Mouse (Mus musculus): Measurements from ENCODE around the gene Ppm1j. TPM values are rescaled to one million over a fixed set of nuclear protein-coding genes. Genes with fewer than 3 reads are reported as not detected.
A peak's percentile ranks its signal among the peaks of the same experiment; 100 is the strongest.
"Not testable (repeated sequence)": the region's sequence is repeated elsewhere in the genome, so short reads cannot be mapped to it uniquely, and the experiment has no call there.

Ppm1j gene
- total and polyA plus RNA-seq, 2 experiments from 2014 or later: 67.8 to 84.0 TPM

DNA sequence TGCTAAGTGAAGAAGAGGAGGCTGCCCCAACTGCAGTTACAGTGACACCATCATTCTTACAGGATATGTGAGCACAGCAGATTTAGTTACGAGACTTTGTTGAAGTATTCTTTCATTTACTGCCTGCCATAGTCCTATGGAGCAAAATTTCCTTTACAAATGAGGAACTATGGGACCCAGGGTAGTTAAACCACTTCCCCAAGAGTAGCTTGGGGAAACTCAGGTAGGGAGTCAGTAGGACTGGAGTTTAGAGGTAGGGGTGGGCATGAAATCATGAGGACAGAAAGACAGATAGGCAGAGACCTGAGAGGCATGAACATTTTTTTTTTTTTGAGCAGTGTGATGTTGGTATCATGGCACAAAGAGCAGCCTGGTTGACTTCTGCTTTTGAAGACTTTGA, 37.0 kb upstream of the Ppm1j start:
- Histone ChIP-seq H3K27ac (ENCODE audit: low read depth) (no peak overlapping the region), H3K9ac (replicated peaks; ENCODE audit: low read depth, low read length) (no peak overlapping the region), H3K27me3 (ENCODE audit: control insufficient read depth, insufficient read depth, low read length) (no peaks in the 10 kb centered on the region), H3K36me3 (replicated peaks; ENCODE audit: control insufficient read depth, insufficient read depth, low read length) (no peaks in the 10 kb centered on the region), H3K9me3 (replicated peaks; ENCODE audit: control insufficient read depth, low read length) (no peaks in the 10 kb centered on the region), H3K4me1 (ENCODE audit: control insufficient read depth, insufficient read depth) (no peaks in the 10 kb centered on the region), H3K4me3 (ENCODE audit: low read depth, low read length) (no peak overlapping the region), H3K4me2 (ENCODE audit: low read depth, low read length) (no peak overlapping the region)
- DNase-seq (ENCODE audit: low spot score) (no peak), ATAC-seq (ENCODE audit: insufficient read depth, low read depth) (no peak)
- no peak for TF ChIP-seq EP300 (IDR thresholded peaks at IDR 0.05; ENCODE audit: low read depth)
- TF ChIP-seq CTCF (IDR thresholded peaks at IDR 0.05; ENCODE audit: low read depth): no peak
- 72% methylated on average over 1 of the region's 1 CpGs for WGBS

DNA sequence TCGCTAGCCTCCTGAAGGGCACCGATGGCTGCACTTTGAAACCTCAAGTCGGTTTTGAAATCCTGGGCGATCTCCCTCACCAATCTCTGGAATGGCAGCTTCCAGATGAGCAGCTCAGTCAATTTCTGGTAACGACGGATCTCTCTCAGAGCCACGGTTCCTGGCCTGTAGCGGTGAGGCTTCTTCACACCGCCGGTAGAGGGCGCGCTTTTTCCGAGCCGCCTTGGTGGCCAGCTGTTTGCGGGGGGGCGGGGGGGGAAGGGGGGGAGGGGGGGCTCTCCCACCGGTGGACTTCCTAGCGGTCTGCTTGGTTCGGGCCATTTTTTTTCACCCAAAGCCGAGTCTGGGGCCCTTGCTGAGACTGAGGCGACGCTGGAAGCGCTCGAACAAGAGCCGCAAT, 28.0 kb upstream of the Ppm1j start:
- not testable (repeated sequence) for H3K4me1 ChIP-seq (ENCODE audit: control insufficient read depth, insufficient read depth); H3K27ac ChIP-seq (ENCODE audit: low read depth); H3K4me3 ChIP-seq (ENCODE audit: low read depth, low read length); H3K9ac ChIP-seq (replicated peaks; ENCODE audit: low read depth, low read length); DNase-seq (ENCODE audit: low spot score); H3K9me3 ChIP-seq (replicated peaks; ENCODE audit: control insufficient read depth, low read length); H3K27me3 ChIP-seq (ENCODE audit: control insufficient read depth, insufficient read depth, low read length); H3K36me3 ChIP-seq (replicated peaks; ENCODE audit: control insufficient read depth, insufficient read depth, low read length); ATAC-seq (ENCODE audit: insufficient read depth, low read depth)
- 22% methylated on average over 23 of the region's 25 CpGs for WGBS
- TF ChIP-seq CTCF (IDR thresholded peaks at IDR 0.05; ENCODE audit: low read depth): peak; percentile 48
- peak overlapping the region; percentile 36; the same call in 1 of the 2 replicates for H3K4me2 ChIP-seq (ENCODE audit: low read depth, low read length)

- TF ChIP-seq EP300 (IDR thresholded peaks at IDR 0.05; ENCODE audit: low read depth) (no peak), CTCF (IDR thresholded peaks at IDR 0.05; ENCODE audit: low read depth) (peak; percentile 79)
- H3K4me3 ChIP-seq (ENCODE audit: low read depth, low read length): peak overlapping the region; percentile 44
- ATAC-seq (ENCODE audit: insufficient read depth, low read depth): peak; percentile 83
- no peak overlapping the region for H3K27ac ChIP-seq (ENCODE audit: low read depth)
- H3K36me3 ChIP-seq (replicated peaks; ENCODE audit: control insufficient read depth, insufficient read depth, low read length): no peaks in the 10 kb centered on the region
- H3K4me1 ChIP-seq (ENCODE audit: control insufficient read depth, insufficient read depth): no peaks in the 10 kb centered on the region
- no peaks in the 10 kb centered on the region for H3K9me3 ChIP-seq (replicated peaks; ENCODE audit: control insufficient read depth, low read length)
- peak overlapping the region; percentile 43 for H3K9ac ChIP-seq (replicated peaks; ENCODE audit: low read depth, low read length)
- peak overlapping the region; percentile 79 for H3K4me2 ChIP-seq (ENCODE audit: low read depth, low read length)
- no peaks in the 10 kb centered on the region for H3K27me3 ChIP-seq (ENCODE audit: control insufficient read depth, insufficient read depth, low read length)
- DNase-seq (ENCODE audit: low spot score): peak; percentile 70
- 1% methylated on average over 27 of the region's 27 CpGs for WGBS
Observed at GRCm38 (mm10) chr3:104758406-104758805, 22.4 kb upstream of the Ppm1j start.

GRCm38 (mm10) chr3:104758869-104759268, 22.0 kb upstream of the Ppm1j start:
- no peak for TF ChIP-seq EP300 (IDR thresholded peaks at IDR 0.05; ENCODE audit: low read depth)
- no peak for TF ChIP-seq CTCF (IDR thresholded peaks at IDR 0.05; ENCODE audit: low read depth)

GRCm38 (mm10) chr3:104762103-104762863, 18.6 kb upstream of the Ppm1j start:
- not testable (repeated sequence) for DNase-seq (ENCODE audit: low spot score); H3K36me3 ChIP-seq (replicated peaks; ENCODE audit: control insufficient read depth, insufficient read depth, low read length); ATAC-seq (ENCODE audit: insufficient read depth, low read depth); H3K27me3 ChIP-seq (ENCODE audit: control insufficient read depth, insufficient read depth, low read length); H3K4me1 ChIP-seq (ENCODE audit: control insufficient read depth, insufficient read depth); H3K9me3 ChIP-seq (replicated peaks; ENCODE audit: control insufficient read depth, low read length); H3K9ac ChIP-seq (replicated peaks; ENCODE audit: low read depth, low read length); H3K4me3 ChIP-seq (ENCODE audit: low read depth, low read length); H3K4me2 ChIP-seq (ENCODE audit: low read depth, low read length); H3K27ac ChIP-seq (ENCODE audit: low read depth)
- WGBS: 32% methylated on average over 18 of the region's 20 CpGs

More at GRCm38 (mm10) chr3:104758869-104759268, 22.0 kb upstream of the Ppm1j start:
- DNase-seq (ENCODE audit: low spot score): no peak
- Histone ChIP-seq H3K4me2 (ENCODE audit: low read depth, low read length) (peak overlapping the region; percentile 79), H3K9me3 (replicated peaks; ENCODE audit: control insufficient read depth, low read length) (no peaks in the 10 kb centered on the region), H3K4me3 (ENCODE audit: low read depth, low read length) (peak overlapping the region; percentile 44), H3K36me3 (replicated peaks; ENCODE audit: control insufficient read depth, insufficient read depth, low read length) (no peaks in the 10 kb centered on the region), H3K4me1 (ENCODE audit: control insufficient read depth, insufficient read depth) (no peaks in the 10 kb centered on the region), H3K9ac (replicated peaks; ENCODE audit: low read depth, low read length) (peak overlapping the region; percentile 43; the same call in 1 of the 2 replicates), H3K27ac (ENCODE audit: low read depth) (no peak overlapping the region), H3K27me3 (ENCODE audit: control insufficient read depth, insufficient read depth, low read length) (no peaks in the 10 kb centered on the region)
- ATAC-seq (ENCODE audit: insufficient read depth, low read depth): no peak
- 28% methylated on average over 5 of the region's 5 CpGs for WGBS

- 16% methylated on average over 4 of the region's 4 CpGs for WGBS
- no peak overlapping the region for H3K27ac ChIP-seq (ENCODE audit: low read depth)
- H3K4me1 ChIP-seq (ENCODE audit: control insufficient read depth, insufficient read depth): no peaks in the 10 kb centered on the region
- no peak overlapping the region for H3K9ac ChIP-seq (replicated peaks; ENCODE audit: low read depth, low read length)
- no peak for DNase-seq (ENCODE audit: low spot score)
- no peaks in the 10 kb centered on the region for H3K9me3 ChIP-seq (replicated peaks; ENCODE audit: control insufficient read depth, low read length)
- no peaks in the 10 kb centered on the region for H3K27me3 ChIP-seq (ENCODE audit: control insufficient read depth, insufficient read depth, low read length)
- no peaks in the 10 kb centered on the region for H3K36me3 ChIP-seq (replicated peaks; ENCODE audit: control insufficient read depth, insufficient read depth, low read length)
- no peak for ATAC-seq (ENCODE audit: insufficient read depth, low read depth)
- TF ChIP-seq CTCF (IDR thresholded peaks at IDR 0.05; ENCODE audit: low read depth) (peak; percentile 52), EP300 (IDR thresholded peaks at IDR 0.05; ENCODE audit: low read depth) (no peak)
- H3K4me2 ChIP-seq (ENCODE audit: low read depth, low read length): no peak overlapping the region
- no peak overlapping the region for H3K4me3 ChIP-seq (ENCODE audit: low read depth, low read length)
Observed at GRCm38 (mm10) chr3:104765021-104765420, 15.8 kb upstream of the Ppm1j start.
